Mouse (Mus musculus) T-cell, adult 2 months (primary cell): ENCODE measurements around the gene Bend3.

Experiments used
- DNase-seq: peaks from one replicate; pipeline ENCODE4 v3.0.0; 2022; ENCODE audit warnings: low spot score

Bend3 gene

DNA sequence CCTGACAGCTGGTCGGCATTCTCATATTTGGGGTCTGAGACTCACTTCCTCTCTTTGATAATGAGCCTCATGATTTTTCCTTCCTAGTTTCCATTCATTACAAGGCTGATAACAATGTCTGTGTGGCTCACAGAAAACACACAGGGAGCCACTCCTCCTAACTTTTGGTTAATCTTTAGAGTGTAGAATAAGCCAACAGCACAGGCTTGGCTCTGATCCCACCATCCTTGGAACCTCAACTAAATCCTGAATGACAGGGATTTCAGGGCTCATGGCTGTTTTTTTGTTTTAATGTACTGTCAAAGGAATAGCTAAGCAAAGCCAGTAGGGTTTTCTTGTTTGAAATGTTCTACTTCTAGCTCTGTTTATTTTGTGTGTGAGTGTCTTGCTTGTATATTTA is 55.8 kb downstream of the Bend3 start:
- DNase-seq = no peak

DNA sequence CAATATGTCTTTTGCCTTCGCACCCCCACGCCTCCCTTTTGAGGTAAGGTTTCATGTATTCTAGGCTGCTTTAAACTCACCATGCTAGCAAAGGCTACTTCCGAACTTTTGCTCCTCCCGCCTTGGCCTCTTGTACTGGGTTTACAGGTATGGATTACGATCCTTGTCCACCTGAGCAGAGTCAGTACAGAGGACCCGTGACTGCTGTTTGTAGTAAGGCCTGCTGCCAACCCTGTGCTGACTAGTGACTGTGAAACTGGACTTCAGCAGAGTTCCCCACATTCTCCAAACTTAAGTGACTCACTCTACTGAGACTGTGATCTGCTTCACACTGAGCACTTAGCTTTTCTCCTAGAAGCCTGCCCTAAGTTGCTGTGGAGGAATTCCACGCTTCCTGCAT is 59.0 kb downstream of the Bend3 start:
- no peak for DNase-seq

DNA sequence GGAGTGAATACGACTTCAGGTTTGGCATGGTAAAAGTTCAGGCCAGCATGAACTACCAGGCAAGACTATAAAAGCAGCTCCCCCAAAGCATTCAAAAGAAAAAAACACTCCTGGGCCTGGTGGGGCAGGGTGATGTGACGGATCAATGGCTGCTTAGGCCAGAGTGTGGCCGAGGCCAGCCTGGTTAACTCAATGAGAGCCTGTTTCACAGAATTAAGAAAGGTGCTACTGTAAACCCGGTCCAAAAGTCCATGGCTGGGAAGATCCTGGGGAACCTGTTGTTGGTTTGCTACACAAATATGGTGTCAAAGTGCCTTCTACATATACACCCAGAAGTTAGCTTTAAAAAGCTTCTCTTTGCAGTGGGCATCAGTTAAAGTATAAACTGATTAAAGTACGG is 60.2 kb downstream of the Bend3 start:
- no peak for DNase-seq

DNA sequence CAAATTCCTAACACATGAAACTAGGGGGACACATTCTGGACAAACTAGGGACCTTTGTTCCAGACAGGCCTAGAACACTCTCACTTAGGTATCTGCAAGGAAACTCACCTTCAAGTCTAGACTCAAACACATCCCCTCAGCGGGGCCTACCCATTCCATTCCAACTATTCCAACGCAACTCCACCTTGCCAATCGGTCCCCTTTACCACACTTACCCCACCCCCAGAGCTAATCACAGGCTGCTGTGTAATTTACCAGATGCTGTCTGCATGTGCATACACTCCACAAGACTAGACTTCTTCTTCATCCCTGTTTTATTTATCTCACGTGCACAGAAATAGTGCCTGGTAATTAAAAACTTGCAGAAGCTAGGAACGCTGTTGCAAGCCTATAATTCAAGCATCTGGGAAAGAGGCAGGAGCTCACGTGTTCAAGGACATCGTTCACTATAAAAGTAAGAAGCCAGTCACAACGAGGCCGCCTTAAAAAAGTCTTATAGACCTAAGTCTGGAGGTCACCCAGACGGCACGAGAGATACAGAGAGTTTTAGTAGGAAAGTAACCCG is 61.2 kb downstream of the Bend3 start:
- DNase-seq = no peak

DNA sequence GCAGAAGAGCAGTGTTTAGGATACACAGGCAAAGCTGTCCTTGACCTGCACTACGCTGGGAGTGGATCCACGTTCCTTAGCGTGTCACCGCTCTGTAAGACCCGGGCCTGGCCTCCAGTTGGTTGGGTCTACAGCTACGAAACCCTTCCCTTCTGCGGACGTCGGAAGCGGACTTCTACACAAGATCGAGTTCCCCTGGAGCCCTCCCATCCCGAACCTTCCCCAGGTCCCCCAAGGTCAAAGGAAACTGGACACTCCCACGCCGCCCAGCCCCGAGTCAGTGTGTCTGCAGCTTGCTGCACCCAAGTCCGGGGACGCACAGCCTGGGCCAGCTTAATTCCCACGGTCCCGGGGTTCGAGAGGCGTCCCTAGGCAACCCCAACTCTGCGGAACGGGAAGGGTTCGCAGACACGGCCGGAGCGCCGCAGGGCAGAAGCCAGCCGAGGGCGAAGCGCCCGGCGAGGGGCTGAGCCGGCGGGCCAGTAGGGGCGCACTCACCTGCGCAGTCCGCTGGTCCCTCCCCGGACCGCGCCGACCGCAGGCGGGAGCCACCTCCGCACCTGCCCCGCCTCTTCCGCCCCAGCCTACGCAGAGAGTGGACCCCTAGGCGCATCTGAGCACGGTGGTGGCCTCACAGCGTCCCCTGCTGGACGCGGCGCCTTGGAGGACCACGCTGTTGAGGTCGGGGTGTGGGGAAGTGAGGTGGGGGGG is 62.0 kb downstream of the Bend3 start, which contains the start of gene 1700021F05Rik:
TSS of gene 1700021F05Rik (minus strand) at position 553 of the 711 bp plus-strand sequence.
- DNase-seq = peak; percentile 93

DNA sequence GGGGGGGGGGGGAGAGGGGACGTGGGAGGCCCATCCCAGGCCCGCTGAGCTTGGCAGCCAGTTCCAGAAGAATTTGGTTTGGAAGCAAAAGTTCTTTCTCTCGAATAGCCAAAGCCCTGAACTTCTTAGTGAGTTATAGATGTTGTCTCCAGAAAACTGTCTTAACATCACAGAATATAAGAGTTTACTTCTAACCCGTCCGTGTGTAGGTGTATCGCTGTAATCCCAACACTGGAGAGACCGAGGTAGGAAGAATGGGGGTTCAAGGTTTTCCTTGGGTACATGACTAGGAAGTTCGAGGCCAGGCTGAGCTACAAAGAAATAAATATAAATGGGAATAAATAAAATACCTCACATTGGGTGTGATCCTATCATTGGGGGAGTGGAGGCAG is 62.5 kb downstream of the Bend3 start:
- DNase-seq = no peak

DNA sequence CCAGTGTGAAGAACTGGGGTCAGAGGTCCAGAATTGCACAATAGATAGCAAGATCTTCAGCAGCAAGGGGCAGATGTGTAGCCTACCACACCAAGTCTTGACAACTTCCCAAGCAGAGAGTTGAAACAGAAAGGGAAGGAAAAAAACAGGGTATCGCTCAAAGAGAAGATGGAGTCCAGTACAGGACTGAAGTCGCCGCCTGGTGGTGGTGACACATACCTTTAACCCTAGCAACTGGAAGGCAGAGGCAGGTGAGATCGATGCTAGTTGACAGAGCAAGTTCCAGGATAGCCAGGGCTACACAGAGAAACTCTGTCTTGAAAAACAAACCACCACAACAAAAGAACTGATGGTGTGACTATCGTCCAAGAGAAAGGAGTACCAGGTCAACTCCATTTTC is 70.8 kb downstream of the Bend3 start:
- no peak for DNase-seq

DNA sequence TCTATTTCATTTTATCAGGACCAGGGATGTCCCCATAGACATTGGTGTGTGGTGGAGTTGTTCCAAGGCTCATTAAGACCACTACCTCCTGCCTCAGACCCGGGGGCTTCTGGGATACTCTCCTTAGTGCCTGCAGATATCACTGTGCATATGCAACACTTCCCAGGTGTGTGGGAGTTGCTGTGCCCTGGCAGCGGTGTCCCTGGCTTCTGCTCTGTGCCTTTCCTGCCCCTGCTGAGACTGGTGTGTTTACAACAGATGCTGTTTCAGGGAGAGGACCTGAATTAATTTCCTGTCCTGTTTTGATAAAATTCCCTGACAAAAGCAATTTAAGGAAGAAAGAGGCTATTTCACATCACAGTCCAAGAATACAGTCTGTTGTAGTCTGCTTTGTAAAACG is 72.3 kb downstream of the Bend3 start:
- DNase-seq = no peak

DNA sequence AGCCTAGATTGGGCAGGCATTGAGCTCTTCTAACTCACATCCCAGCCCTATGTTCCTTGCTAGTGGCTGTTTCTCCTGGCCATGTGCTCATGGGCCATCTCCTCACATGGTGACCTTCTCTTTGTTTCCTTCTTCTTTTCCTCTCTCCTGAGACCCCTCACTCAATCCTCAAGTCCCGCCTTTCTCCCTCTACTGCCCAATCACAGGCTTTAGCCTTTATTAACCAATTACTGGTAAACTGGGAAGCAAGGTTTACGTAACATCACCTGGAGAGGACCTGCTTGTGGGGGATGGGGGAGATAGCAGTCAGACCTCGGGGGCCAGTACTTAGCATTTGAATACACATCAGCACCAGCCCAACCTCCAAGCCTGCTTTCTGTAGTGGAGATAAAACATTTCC is 72.8 kb downstream of the Bend3 start:
- DNase-seq = no peak

DNA sequence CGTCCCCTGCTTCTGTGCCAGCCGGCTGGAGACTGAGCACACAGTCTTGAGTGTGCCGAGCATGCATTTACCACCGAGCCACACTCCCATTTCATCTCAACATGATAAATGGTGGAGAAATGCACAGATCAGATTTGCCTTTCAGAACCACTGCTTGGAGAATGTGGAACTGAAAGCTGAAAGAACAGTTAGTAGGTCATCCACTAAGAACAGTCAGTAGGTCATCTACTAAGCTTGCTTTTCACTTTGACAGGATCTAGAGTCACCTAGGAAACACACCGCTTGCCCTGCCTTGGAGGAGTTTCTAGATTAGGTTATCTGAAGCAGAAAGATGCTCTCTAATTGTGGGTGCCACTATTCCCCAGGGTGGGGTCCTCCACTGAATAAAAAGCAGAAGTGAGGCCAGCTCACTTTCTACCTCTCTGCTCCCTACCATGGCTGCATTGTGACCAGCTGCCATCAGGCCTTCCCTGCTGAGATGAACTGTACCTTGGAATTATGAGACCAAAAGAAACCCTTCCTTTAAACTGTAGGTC is 79.1 kb downstream of the Bend3 start:
- no peak for DNase-seq

DNA sequence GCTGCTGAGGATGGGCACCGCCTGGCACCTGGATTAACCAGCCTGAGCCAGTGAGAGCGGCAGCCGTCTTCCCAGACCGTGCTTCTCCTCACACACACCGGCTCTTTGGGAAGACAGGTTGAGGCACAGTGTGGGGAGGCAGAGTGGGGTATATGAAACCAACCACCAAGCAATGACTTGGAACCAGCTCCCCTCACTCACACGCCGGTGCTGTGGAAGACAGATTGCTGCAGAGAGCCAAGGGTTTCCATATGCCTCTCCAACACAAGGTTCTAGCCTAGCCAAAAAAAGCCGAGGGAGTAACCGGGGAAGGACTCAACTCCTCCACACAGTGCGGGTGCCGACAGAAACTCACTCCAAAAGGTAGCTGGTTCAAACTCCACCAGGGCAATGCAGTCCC is 80.7 kb downstream of the Bend3 start:
- no peak for DNase-seq

DNA sequence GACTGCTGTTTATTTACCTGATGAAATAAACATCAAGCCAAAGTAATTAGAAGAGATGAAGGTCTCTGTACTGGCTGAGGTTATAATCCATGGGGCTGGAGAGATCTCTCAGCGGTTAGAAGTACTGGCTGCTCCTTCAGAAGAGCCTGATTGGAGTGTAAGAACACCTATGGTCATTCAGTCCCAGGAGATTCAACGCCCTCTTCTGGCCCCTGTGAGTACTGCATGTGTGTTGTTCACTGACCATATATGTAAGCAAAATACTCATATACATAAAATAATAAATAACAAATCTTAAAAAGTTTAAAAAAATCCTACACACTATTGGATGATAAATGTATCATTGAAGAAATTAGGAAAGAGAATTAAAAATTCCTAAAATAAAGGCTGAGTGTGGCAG is 82.1 kb downstream of the Bend3 start:
- DNase-seq = no peak

DNA sequence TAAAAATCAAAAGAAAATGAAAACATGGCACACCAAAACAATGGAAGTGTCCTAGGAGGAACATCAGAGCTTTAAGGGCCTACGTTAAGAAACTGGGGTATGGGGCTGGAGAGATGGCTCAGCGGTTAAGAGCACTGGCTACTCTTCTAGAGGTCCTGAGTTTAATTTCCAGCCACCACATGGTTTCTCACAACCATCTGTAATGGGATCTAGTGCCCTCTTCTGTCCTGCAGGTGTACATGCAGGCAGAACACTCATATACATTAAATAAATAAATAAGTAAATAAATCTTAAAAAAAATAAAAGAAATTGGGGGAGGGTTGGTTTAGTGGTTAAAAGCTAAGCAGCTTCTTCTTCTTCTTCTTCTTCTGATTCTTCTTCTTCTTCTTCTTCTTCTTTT is 82.7 kb downstream of the Bend3 start:
- no peak for DNase-seq
